In genomic region chr13:17901474-17901873, GRCm38 (mm10) we compare ENCODE assay signal across 14 mouse cellular contexts.
"Had no signal": no experiment of that assay in that cellular context is flagged by ENCODE, and none has a peak within 500 bp of the region (broad histone marks: within the 10 kb centered on the region; RNA-seq: fewer than 3 reads in every experiment).

No protein-coding gene starts in this region.

- H3K27ac ChIP-seq: limb, embryonic 15.5 days; liver, embryonic 12.5 days; midbrain, embryonic 10.5 days; midbrain, embryonic 15.5 days; neural tube, embryonic 13.5 days; stomach, embryonic 15.5 days had no signal

- H3K27me3 ChIP-seq: limb, embryonic 15.5 days; liver, embryonic 12.5 days; midbrain, embryonic 15.5 days; neural tube, embryonic 13.5 days; stomach, embryonic 15.5 days had no signal

- H3K9me3 ChIP-seq: limb, embryonic 15.5 days; liver, embryonic 12.5 days; midbrain, embryonic 10.5 days; midbrain, embryonic 15.5 days; neural tube, embryonic 13.5 days; stomach, embryonic 15.5 days had no signal

- H3K4me3 ChIP-seq: layer of hippocampus, adult 2 months; limb, embryonic 15.5 days; liver, embryonic 12.5 days; midbrain, embryonic 10.5 days; midbrain, embryonic 15.5 days; neural tube, embryonic 13.5 days; stomach, embryonic 15.5 days had no signal

- H3K9ac ChIP-seq: limb, embryonic 15.5 days; liver, embryonic 12.5 days; midbrain, embryonic 15.5 days; neural tube, embryonic 13.5 days; stomach, embryonic 15.5 days had no signal

- DNase-seq: kidney, postnatal 10 days; kidney, postnatal 4 days; lung, postnatal 4 days; right cerebral cortex, postnatal 14 days; thymus, adult 2 months; thymus, postnatal 25 days had no signal

- H3K36me3 ChIP-seq: liver, embryonic 12.5 days; midbrain, embryonic 15.5 days; stomach, embryonic 15.5 days had no signal

- H3K4me2 ChIP-seq: limb, embryonic 15.5 days; liver, embryonic 12.5 days; midbrain, embryonic 15.5 days; neural tube, embryonic 13.5 days; stomach, embryonic 15.5 days had no signal

- ATAC-seq: liver, embryonic 12.5 days; lung, postnatal 0 days; midbrain, embryonic 15.5 days had no signal

- H3K4me1 ChIP-seq: limb, embryonic 15.5 days; liver, embryonic 12.5 days; midbrain, embryonic 10.5 days; midbrain, embryonic 15.5 days; stomach, embryonic 15.5 days had no signal
